Mouse (Mus musculus): Measurements from ENCODE around the gene Skap1. TPM values are rescaled to one million over a fixed set of nuclear protein-coding genes. Genes with fewer than 3 reads are reported as not detected.

Gene Skap1
- polyA plus RNA-seq, 1 experiment from 2014 or later, result 2.1 TPM

Other genes starting within 250 kb of the Skap1 start
- gene Hoxb9, start 193.1 kb upstream of the Skap1 start, polyA plus RNA-seq (2015; fragmentation: Nextera tagmentation; extraction: Ambion mirVana), result 0.28 and 0.30 TPM in 2 replicates
- gene Hoxb8, start 182.7 kb upstream of the Skap1 start, polyA plus RNA-seq (2015; fragmentation: Nextera tagmentation; extraction: Ambion mirVana), result 0.33 and 0.79 TPM in 2 replicates
- gene Hoxb7, start 178.0 kb upstream of the Skap1 start, polyA plus RNA-seq (2015; fragmentation: Nextera tagmentation; extraction: Ambion mirVana), result 2.2 and 3.2 TPM in 2 replicates
- gene Hoxb6, start 172.1 kb upstream of the Skap1 start, polyA plus RNA-seq (2015; fragmentation: Nextera tagmentation; extraction: Ambion mirVana), result 8.8 and 11.6 TPM in 2 replicates
- gene Hoxb5, start 161.3 kb upstream of the Skap1 start, polyA plus RNA-seq (2015; fragmentation: Nextera tagmentation; extraction: Ambion mirVana), result 39.2 and 46.6 TPM in 2 replicates
- gene Hoxb4, start 146.3 kb upstream of the Skap1 start, polyA plus RNA-seq (2015; fragmentation: Nextera tagmentation; extraction: Ambion mirVana), result 3.4 TPM in 2 replicates
- gene Hoxb3, start 141.3 kb upstream of the Skap1 start, polyA plus RNA-seq (2015; fragmentation: Nextera tagmentation; extraction: Ambion mirVana), result 2.1 and 2.6 TPM in 2 replicates
- 20.1 and 24.0 TPM in 2 replicates for gene Hoxb2, start 114.1 kb upstream of the Skap1 start, polyA plus RNA-seq (2015; fragmentation: Nextera tagmentation; extraction: Ambion mirVana)
- 0.18 TPM in 1 of 2 replicates, not detected in the other for gene Hoxb1, start 98.8 kb upstream of the Skap1 start, polyA plus RNA-seq (2015; fragmentation: Nextera tagmentation; extraction: Ambion mirVana)